ENCODE assay signal across 8 mouse cellular contexts in genomic region chr2:148409141-148409540, GRCm38 (mm10). TPM values are rescaled to one million over a fixed set of nuclear protein-coding genes. Genes with fewer than 3 reads are reported as not detected.
DNase-seq lines count a peak whose midpoint lies in the region; ATAC-seq and TF ChIP-seq lines count a peak whose summit lies in the region.

No protein-coding gene starts in this region.

- H3K27me3 ChIP-seq in hindbrain, embryonic 14.5 days (ENCODE audit: control insufficient read depth, insufficient read depth, low read length) = peaks cover 48% of the 10 kb centered on the region

- H3K27ac ChIP-seq in hindbrain, embryonic 14.5 days = no peak overlapping the region
- no peak overlapping the region for H3K27ac ChIP-seq in left cerebral cortex, adult 2 months
- H3K27ac ChIP-seq in macrophage = peak overlapping the region; percentile 82; the same call in 1 of the 2 replicates

- no peak overlapping the region for H3K4me3 ChIP-seq in hindbrain, embryonic 14.5 days (replicated peaks; ENCODE audit: low read length)
- H3K4me3 ChIP-seq in left cerebral cortex, adult 2 months = no peak overlapping the region
- H3K4me3 ChIP-seq in macrophage (ENCODE audit: inconsistent target) = no peak overlapping the region; the same call in 1 of the 2 replicates

- no peak overlapping the region for H3K9ac ChIP-seq in hindbrain, embryonic 14.5 days

- H3K79me2 ChIP-seq in macrophage (ENCODE audit: inconsistent target) = peaks cover 37% of the 10 kb centered on the region

- no peaks in the 10 kb centered on the region for H3K36me3 ChIP-seq in hindbrain, embryonic 14.5 days (replicated peaks; ENCODE audit: control insufficient read depth, insufficient read depth)
- no peaks in the 10 kb centered on the region for H3K36me3 ChIP-seq in macrophage (ENCODE audit: inconsistent target)

- peaks cover 23% of the 10 kb centered on the region for H3K4me1 ChIP-seq in hindbrain, embryonic 14.5 days (replicated peaks; ENCODE audit: control insufficient read depth, insufficient read depth, low read length)

- DNase-seq in ES-CJ7 (ENCODE audit: low read depth, low spot score) = peak; percentile 34
- peak; percentile 63 to 77 for DNase-seq in cerebellum, postnatal 14 days
- DNase-seq in gastrocnemius, adult 18-20 months (ENCODE audit: low spot score) = peak; percentile 92
- DNase-seq in hindbrain, embryonic 14.5 days (ENCODE audit: low spot score) = peak; percentile 58
- peak; percentile 71 to 78 for DNase-seq in left cerebral cortex, adult 2 months (ENCODE audit: extremely low spot score in 1 of 2, low spot score in 2 of 2)
- DNase-seq in retina, postnatal 1 day = peak; percentile 74
- DNase-seq in thymus, postnatal 4 days = peak; percentile 87

- ATAC-seq in hindbrain, embryonic 14.5 days (ENCODE audit: low FRiP score) = peak; percentile 80; the same call in 1 of the 2 replicates

- peak; percentile 59 for TF ChIP-seq CTCF in left cerebral cortex, adult 2 months (IDR thresholded peaks at IDR 0.05)

- H3K9me3 ChIP-seq in hindbrain, embryonic 14.5 days (ENCODE audit: control insufficient read depth, low read length) = no peaks in the 10 kb centered on the region

- no peak overlapping the region for H3K4me2 ChIP-seq in hindbrain, embryonic 14.5 days (replicated peaks)

- WGBS in hindbrain, embryonic 14.5 days = 23% methylated on average over 9 of the region's 9 CpGs
- WGBS in macrophage (ENCODE audit: missing documents) = 4% methylated on average over 9 of the region's 9 CpGs

- intact Hi-C loops in left cerebral cortex, adult 2 months (cut with DNase I) = loop anchor here (5.0 kb wide), 3 partner anchors 128 to 248 kb away; no protein-coding TSS in a partner anchor

RNA-seq across cellular contexts. Expression of gene Thbd, which starts 1.2 kb away (rescaled TPM):
- 10 to 100 TPM; 11.3 to 21.6 TPM for total RNA-seq in gastrocnemius, adult 18-20 months (2021)
- 8.2 and 8.5 TPM in 2 replicates for polyA plus RNA-seq in hindbrain, embryonic 14.5 days (2014; fragmentation: Nextera tagmentation; extraction: Ambion mirVana)
- total RNA-seq in left cerebral cortex, adult 2 months (2021) = 10 to 100 TPM; 12.3 to 13.0 TPM
- 10 to 100 TPM in 8 of 26 experiments, 1 to 10 TPM in 17, under 1 TPM in 1; 0.67 to 27.2 (median 6.1) TPM for total RNA-seq in macrophage (2018; cell fraction: chromatin; rRNA removed)
- total RNA-seq in macrophage (2018; cell fraction: cytosol; rRNA removed) = 10 to 100 TPM in 7 of 26 experiments, 1 to 10 TPM in 19; 1.1 to 16.1 (median 4.2) TPM
- total RNA-seq in macrophage (2018; cell fraction: nucleus; rRNA removed) = 10 to 100 TPM in 14 of 26 experiments, 1 to 10 TPM in 12; 3.6 to 35.6 (median 10.9) TPM
- polyA plus RNA-seq in macrophage (2018) = 3.9 to 10.3 TPM (median 4.0 TPM) in 3 replicates

RNA-seq across cellular contexts. Expression of gene Sstr4, which starts 14.0 kb away (rescaled TPM):
- not detected for total RNA-seq in gastrocnemius, adult 18-20 months (2021)
- polyA plus RNA-seq in hindbrain, embryonic 14.5 days (2014; fragmentation: Nextera tagmentation; extraction: Ambion mirVana) = 3.7 and 4.1 TPM in 2 replicates
- 10 to 100 TPM; 33.7 to 34.9 TPM for total RNA-seq in left cerebral cortex, adult 2 months (2021)
- total RNA-seq in macrophage (2018; cell fraction: chromatin; rRNA removed) = not detected
- total RNA-seq in macrophage (2018; cell fraction: cytosol; rRNA removed) = not detected
- not detected for total RNA-seq in macrophage (2018; cell fraction: nucleus; rRNA removed)
- not detected in 3 replicates for polyA plus RNA-seq in macrophage (2018)

RNA-seq across cellular contexts. Expression of gene Cd93, which starts 34.2 kb away (rescaled TPM):
- total RNA-seq in gastrocnemius, adult 18-20 months (2021) = 10 to 100 TPM in 1 of 2 experiments, 1 to 10 TPM in 1; 7.9 to 14.8 TPM
- 10.1 and 10.3 TPM in 2 replicates for polyA plus RNA-seq in hindbrain, embryonic 14.5 days (2014; fragmentation: Nextera tagmentation; extraction: Ambion mirVana)
- total RNA-seq in left cerebral cortex, adult 2 months (2021) = 1 to 10 TPM; 5.0 to 5.2 TPM
- total RNA-seq in macrophage (2018; cell fraction: chromatin; rRNA removed) = 100 to 1,000 TPM in 15 of 26 experiments, 10 to 100 TPM in 11; 16.5 to 157 (median 107) TPM
- 100 to 1,000 TPM; 154 to 389 (median 241) TPM for total RNA-seq in macrophage (2018; cell fraction: cytosol; rRNA removed)
- total RNA-seq in macrophage (2018; cell fraction: nucleus; rRNA removed) = 100 to 1,000 TPM in 25 of 26 experiments, 10 to 100 TPM in 1; 88.6 to 676 (median 368) TPM
- 156 to 277 TPM (median 258 TPM) in 3 replicates for polyA plus RNA-seq in macrophage (2018)

Comparison
In these comparisons a context has a peak if more than half of its experiments do, and no peak if none do; other contexts are left out.
1. DNase-seq: peak in every context shown above with its lines; median percentile 92 in gastrocnemius, adult 18-20 months; 87 in thymus, postnatal 4 days; 74 in left cerebral cortex, adult 2 months; 74 in retina, postnatal 1 day; 70 in cerebellum, postnatal 14 days; 58 in hindbrain, embryonic 14.5 days; 34 in ES-CJ7.
2. RNA of gene Sstr4, which starts 14.0 kb away (total RNA-seq): 33.7 to 34.9 TPM in left cerebral cortex, adult 2 months; not detected in gastrocnemius, adult 18-20 months; every median in the first group is over 10 times any median in the second.